Mouse (Mus musculus): Measurements from ENCODE around the gene 1700125H20Rik. TPM values are rescaled to one million over a fixed set of nuclear protein-coding genes. Genes with fewer than 3 reads are reported as not detected.

Gene 1700125H20Rik
- total RNA-seq, 2 experiments from 2014 or later = not detected

GRCm38 (mm10) chr11:85182617-85183283 is 12.5 kb downstream of the 1700125H20Rik start:
- intact Hi-C loops (cut with DNase I) = loop anchor here (5.0 to 10.0 kb wide), 2 partner anchors 168 to 265 kb away; partner anchors contain the start of gene Znhit3

DNA sequence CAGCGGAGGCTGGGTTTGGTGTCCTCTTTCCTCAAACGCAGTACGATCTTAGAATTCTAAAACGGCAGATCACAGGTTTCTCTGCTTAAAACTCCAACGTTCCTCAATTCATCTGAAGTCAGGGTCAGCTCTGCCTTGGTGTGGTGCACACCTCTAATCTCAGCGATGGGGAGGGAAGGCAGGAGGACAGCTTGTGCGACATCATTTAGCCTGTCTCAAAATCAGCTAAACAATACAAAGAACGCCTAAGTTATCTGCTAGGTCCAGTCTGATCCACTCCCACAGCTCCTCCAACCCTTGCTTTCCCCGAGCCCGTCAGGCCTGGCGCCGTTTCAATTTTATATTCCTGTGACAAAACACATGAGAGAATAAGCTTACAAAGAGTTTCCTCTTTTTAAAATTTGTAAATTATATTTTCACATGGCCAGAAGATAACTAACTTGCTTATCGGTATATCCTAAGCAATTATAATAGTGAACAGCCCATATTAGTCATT is 13.1 kb downstream of the 1700125H20Rik start:
- no peak for DNase-seq (ENCODE audit: low spot score in 2 of 2)
- intact Hi-C loops (cut with DNase I) = loop anchor here (5.0 to 10.0 kb wide), 2 partner anchors 169 to 266 kb away; partner anchors contain the start of gene Znhit3

More at GRCm38 (mm10) chr11:85182617-85183283, 12.5 kb downstream of the 1700125H20Rik start:
- DNase-seq (ENCODE audit: low spot score in 2 of 2) = peak; percentile 74 to 80

- intact Hi-C loops (cut with DNase I) = loop anchor here (5.0 to 10.0 kb wide), 2 partner anchors 169 to 267 kb away; partner anchors contain the start of gene Znhit3
- peak in 1 of 2 experiments; percentile 24 for DNase-seq (ENCODE audit: low spot score in 2 of 2)
Measured at GRCm38 (mm10) chr11:85184082-85184481, 13.9 kb downstream of the 1700125H20Rik start.

DNA sequence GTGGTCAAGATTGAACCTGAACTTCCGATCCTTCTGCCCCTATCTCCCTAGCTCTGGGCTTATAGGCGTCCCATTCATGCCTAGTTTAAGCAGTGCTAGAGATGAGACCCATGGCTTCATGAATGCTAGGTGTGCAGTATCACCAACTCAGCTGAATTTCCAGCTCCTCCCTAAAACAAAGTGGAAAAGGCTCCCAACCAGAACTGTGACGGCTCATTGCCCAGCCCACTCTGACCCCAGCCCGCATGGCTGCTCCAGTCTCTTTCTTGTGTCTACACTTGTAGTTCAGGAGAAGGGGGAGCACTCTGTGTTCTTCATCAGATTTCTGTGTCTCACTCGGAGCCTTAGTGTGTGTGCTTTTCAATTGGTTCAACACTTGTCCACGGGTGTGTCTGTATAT is 14.6 kb downstream of the 1700125H20Rik start:
- intact Hi-C loops (cut with DNase I) = loop anchor here (5.0 to 10.0 kb wide), 2 partner anchors 170 to 268 kb away; partner anchors contain the start of gene Znhit3
- DNase-seq (ENCODE audit: low spot score in 2 of 2) = no peak

- DNase-seq (ENCODE audit: low spot score in 2 of 2) = no peak
- intact Hi-C loops (cut with DNase I) = loop anchor here (10.0 kb wide), 1 partner anchor 174 kb away; no protein-coding TSS in a partner anchor
Measured at GRCm38 (mm10) chr11:85189110-85189509, 18.9 kb downstream of the 1700125H20Rik start.

- no peak for DNase-seq (ENCODE audit: low spot score in 2 of 2)
- intact Hi-C loops (cut with DNase I) = no loop called here
Measured at GRCm38 (mm10) chr11:85190741-85191140, 20.5 kb downstream of the 1700125H20Rik start.

DNA sequence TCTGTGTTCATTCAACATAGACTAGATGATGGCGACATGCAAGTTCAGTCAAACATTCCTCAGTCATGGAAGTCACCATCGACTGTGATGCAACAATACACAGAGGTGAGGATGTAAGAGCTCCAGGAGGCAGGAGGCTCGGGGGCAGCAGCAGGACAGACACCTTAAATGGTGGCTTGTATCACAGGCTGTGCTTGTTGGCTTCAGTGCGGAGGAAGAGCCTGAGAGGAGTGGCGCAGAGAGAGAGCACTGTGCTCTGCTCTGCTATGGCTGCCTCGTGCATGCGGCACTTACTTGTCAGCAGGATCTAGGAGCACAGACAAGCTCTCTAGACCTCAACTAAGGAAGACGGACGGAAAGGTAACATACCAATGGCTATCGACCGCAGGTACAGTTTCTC is 24.0 kb downstream of the 1700125H20Rik start:
- intact Hi-C loops (cut with DNase I) = no loop called here
- no peak for DNase-seq (ENCODE audit: low spot score in 2 of 2)

DNA sequence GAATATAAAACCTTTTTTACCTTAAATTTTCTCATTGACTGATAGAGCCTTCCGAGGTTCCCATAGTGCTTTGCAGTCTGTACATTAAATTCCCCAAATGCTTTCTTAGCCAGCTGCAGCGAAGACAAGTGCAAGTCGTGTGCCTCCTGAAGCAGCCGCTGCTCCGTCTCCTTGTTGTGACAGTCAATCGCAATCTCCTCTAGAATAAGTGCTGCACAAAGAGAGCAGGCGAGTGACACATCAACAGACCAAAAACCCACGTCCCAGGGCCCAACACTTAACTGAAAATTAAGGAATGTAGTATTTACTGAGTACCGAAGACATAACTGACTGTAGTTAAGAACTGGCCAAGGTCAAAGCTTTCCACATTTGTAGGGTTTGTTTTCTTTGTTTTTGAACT is 25.8 kb downstream of the 1700125H20Rik start:
- intact Hi-C loops (cut with DNase I) = no loop called here
- DNase-seq (ENCODE audit: low spot score in 2 of 2) = no peak

DNA sequence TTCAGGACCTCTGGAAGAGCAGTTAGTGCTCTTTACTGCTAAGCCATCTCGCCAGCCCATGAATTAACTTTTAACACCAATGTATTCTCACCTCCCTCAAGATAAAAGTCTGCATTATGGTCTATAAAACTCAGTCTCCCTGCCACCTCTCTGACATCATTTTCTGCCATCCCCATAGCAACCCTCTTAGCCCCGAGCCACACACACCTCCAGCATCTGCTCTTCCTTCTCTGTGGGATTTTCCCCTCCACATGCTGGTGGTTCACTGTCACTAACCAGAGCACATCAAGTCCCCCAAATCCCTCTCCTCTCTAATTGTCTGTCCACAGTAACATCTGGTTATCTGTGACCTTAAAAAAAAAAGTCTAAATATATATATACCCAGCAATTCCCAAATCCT is 28.7 kb downstream of the 1700125H20Rik start:
- no peak for DNase-seq (ENCODE audit: low spot score in 2 of 2)
- intact Hi-C loops (cut with DNase I) = no loop called here

GRCm38 (mm10) chr11:85206231-85206630 is 36.0 kb downstream of the 1700125H20Rik start:
- intact Hi-C loops (cut with DNase I) = no loop called here
- no peak for DNase-seq (ENCODE audit: low spot score in 2 of 2)

- intact Hi-C loops (cut with DNase I) = no loop called here
- DNase-seq (ENCODE audit: low spot score in 2 of 2) = no peak
Measured at GRCm38 (mm10) chr11:85211151-85211550, 40.9 kb downstream of the 1700125H20Rik start.

GRCm38 (mm10) chr11:85213215-85213614 is 43.0 kb downstream of the 1700125H20Rik start:
- no peak for DNase-seq (ENCODE audit: low spot score in 2 of 2)
- intact Hi-C loops (cut with DNase I) = no loop called here

GRCm38 (mm10) chr11:85214679-85215078 is 44.5 kb downstream of the 1700125H20Rik start:
- intact Hi-C loops (cut with DNase I) = no loop called here
- no peak for DNase-seq (ENCODE audit: low spot score in 2 of 2)

DNA sequence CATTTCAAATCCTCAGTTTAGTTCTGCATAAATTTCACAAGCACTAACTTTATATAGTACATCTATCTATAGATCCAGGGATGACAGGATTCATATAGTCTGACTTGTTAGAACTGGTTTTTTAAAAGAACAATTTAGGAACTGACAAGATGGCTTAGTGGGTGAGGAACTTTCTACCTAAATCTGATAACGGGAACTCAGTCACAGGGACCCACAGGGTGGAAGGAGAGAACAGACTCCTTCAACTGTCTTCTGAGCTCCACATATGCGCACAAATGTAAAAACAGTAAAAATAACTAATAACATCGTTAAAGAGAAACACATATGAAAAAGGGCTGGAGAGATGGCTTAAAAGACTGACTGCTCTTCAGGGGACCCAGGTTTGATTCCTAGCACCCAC is 48.8 kb downstream of the 1700125H20Rik start:
- intact Hi-C loops (cut with DNase I) = no loop called here
- no peak for DNase-seq (ENCODE audit: low spot score in 2 of 2)

- no peak for DNase-seq (ENCODE audit: low spot score in 2 of 2)
Measured at GRCm38 (mm10) chr11:85222561-85222960, 52.4 kb downstream of the 1700125H20Rik start.

DNA sequence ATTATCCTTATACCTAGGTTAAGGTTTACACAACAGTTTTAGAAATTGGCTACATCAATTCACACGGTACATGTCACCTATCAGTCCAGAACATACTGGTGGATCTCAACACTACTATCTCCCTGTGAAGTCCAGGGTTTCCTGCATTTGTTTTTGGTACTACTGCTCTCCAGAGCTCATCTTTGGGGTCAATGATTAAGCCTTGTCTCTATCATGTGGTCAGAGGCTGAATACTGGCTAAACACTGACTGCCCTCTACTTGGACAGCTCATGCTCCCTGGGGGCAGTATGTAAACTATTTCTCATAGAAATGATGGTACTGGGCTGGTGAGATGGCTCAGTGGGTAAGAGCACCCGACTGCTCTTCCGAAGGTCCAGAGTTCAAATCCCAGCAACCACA is 53.0 kb downstream of the 1700125H20Rik start:
- intact Hi-C loops (cut with DNase I) = no loop called here
- no peak for DNase-seq (ENCODE audit: low spot score in 2 of 2)

More at GRCm38 (mm10) chr11:85222561-85222960, 52.4 kb downstream of the 1700125H20Rik start:
- intact Hi-C loops (cut with DNase I) = no loop called here

Other genes with a start within 250 kb of the 1700125H20Rik start
- 10 to 100 TPM; 75.6 to 99.5 TPM for gene Car4, start 212.6 kb upstream of the 1700125H20Rik start, total RNA-seq (2021)
- 10 to 100 TPM; 92.5 to 99.8 TPM for gene Usp32, start 30.2 kb upstream of the 1700125H20Rik start, total RNA-seq (2021)
- gene Appbp2, start 64.7 kb downstream of the 1700125H20Rik start, total RNA-seq (2021) = 10 to 100 TPM; 62.9 to 65.2 TPM
- gene Ppm1d, start 140.8 kb downstream of the 1700125H20Rik start, total RNA-seq (2021) = 10 to 100 TPM; 18.1 to 18.9 TPM
- 10 to 100 TPM; 58.3 to 59.5 TPM for gene Bcas3, start 182.8 kb downstream of the 1700125H20Rik start, total RNA-seq (2021)

Data from left cerebral cortex, postnatal 14 days (tissue).